Mouse (Mus musculus): ENCODE results near the gene Stk39. TPM values are rescaled to one million over a fixed set of nuclear protein-coding genes. Genes with fewer than 3 reads are reported as not detected.

The Stk39 gene
- polyA plus RNA-seq, 1 experiment = 3.6 TPM

- Histone ChIP-seq H3K4me1 (ENCODE audit: control insufficient read depth, insufficient read depth, low read length) (0 out of 2 replicates have a peak, but pooled peaks cover 6% of the 10 kb centered on the region), H3K4me3 (replicated peaks; ENCODE audit: extremely low read depth, low read depth, low read length) (no peak overlapping the region)
- TF ChIP-seq POLR2A (IDR thresholded peaks at IDR 0.05; ENCODE audit: borderline replicate concordance, extremely low read depth, low read depth, low read length) (no peak), CTCF (IDR thresholded peaks at IDR 0.05; ENCODE audit: insufficient read depth, low read length) (no peak)
- WGBS = 80% methylated on average over 11 of the region's 11 CpGs
- DNase-seq = no peak
Observed at GRCm38 (mm10) chr2:68379631-68380030, 92.4 kb downstream of the Stk39 start.

- 90% methylated on average over 8 of the region's 8 CpGs for WGBS
- TF ChIP-seq CTCF (IDR thresholded peaks at IDR 0.05; ENCODE audit: insufficient read depth, low read length) (no peak), POLR2A (IDR thresholded peaks at IDR 0.05; ENCODE audit: borderline replicate concordance, extremely low read depth, low read depth, low read length) (no peak)
- no peak overlapping the region for H3K4me3 ChIP-seq (replicated peaks; ENCODE audit: extremely low read depth, low read depth, low read length)
- no peak for DNase-seq
- H3K4me1 ChIP-seq (ENCODE audit: control insufficient read depth, insufficient read depth, low read length) = 0 out of 2 replicates have a peak, but pooled peaks cover 6% of the 10 kb centered on the region
Observed at GRCm38 (mm10) chr2:68378319-68378718, 93.7 kb downstream of the Stk39 start.

- TF ChIP-seq POLR2A (IDR thresholded peaks at IDR 0.05; ENCODE audit: borderline replicate concordance, extremely low read depth, low read depth, low read length) (no peak), CTCF (IDR thresholded peaks at IDR 0.05; ENCODE audit: insufficient read depth, low read length) (no peak)
- Histone ChIP-seq H3K4me3 (replicated peaks; ENCODE audit: extremely low read depth, low read depth, low read length) (no peak overlapping the region), H3K4me1 (ENCODE audit: control insufficient read depth, insufficient read depth, low read length) (0 out of 2 replicates have a peak, but pooled peaks cover 3% of the 10 kb centered on the region)
- DNase-seq = no peak
- 79% methylated on average over 6 of the region's 6 CpGs for WGBS
Observed at GRCm38 (mm10) chr2:68377251-68377681, 94.8 kb downstream of the Stk39 start.

- Histone ChIP-seq H3K4me3 (replicated peaks; ENCODE audit: extremely low read depth, low read depth, low read length) (no peak overlapping the region), H3K4me1 (ENCODE audit: control insufficient read depth, insufficient read depth, low read length) (no peaks in the 10 kb centered on the region)
- DNase-seq = no peak
- 48% methylated on average over 12 of the region's 12 CpGs for WGBS
- TF ChIP-seq CTCF (IDR thresholded peaks at IDR 0.05; ENCODE audit: insufficient read depth, low read length) = no peak
- TF ChIP-seq POLR2A (IDR thresholded peaks at IDR 0.05; ENCODE audit: borderline replicate concordance, extremely low read depth, low read depth, low read length) = no peak
Observed at GRCm38 (mm10) chr2:68376660-68377059, 95.4 kb downstream of the Stk39 start.

- 84% methylated on average over 7 of the region's 7 CpGs for WGBS
- no peak for DNase-seq
- no peak overlapping the region for H3K4me3 ChIP-seq (replicated peaks; ENCODE audit: extremely low read depth, low read depth, low read length)
- TF ChIP-seq POLR2A (IDR thresholded peaks at IDR 0.05; ENCODE audit: borderline replicate concordance, extremely low read depth, low read depth, low read length) = no peak
- no peak for TF ChIP-seq CTCF (IDR thresholded peaks at IDR 0.05; ENCODE audit: insufficient read depth, low read length)
- no peaks in the 10 kb centered on the region for H3K4me1 ChIP-seq (ENCODE audit: control insufficient read depth, insufficient read depth, low read length)
Observed at GRCm38 (mm10) chr2:68374202-68374601, 97.9 kb downstream of the Stk39 start.

GRCm38 (mm10) chr2:68371912-68372311, 100.2 kb downstream of the Stk39 start:
- H3K4me1 ChIP-seq (ENCODE audit: control insufficient read depth, insufficient read depth, low read length) = no peaks in the 10 kb centered on the region
- 69% methylated on average over 6 of the region's 6 CpGs for WGBS
- no peak overlapping the region for H3K4me3 ChIP-seq (replicated peaks; ENCODE audit: extremely low read depth, low read depth, low read length)
- TF ChIP-seq POLR2A (IDR thresholded peaks at IDR 0.05; ENCODE audit: borderline replicate concordance, extremely low read depth, low read depth, low read length) (no peak), CTCF (IDR thresholded peaks at IDR 0.05; ENCODE audit: insufficient read depth, low read length) (no peak)
- no peak for DNase-seq

GRCm38 (mm10) chr2:68370326-68370725, 101.7 kb downstream of the Stk39 start:
- TF ChIP-seq POLR2A (IDR thresholded peaks at IDR 0.05; ENCODE audit: borderline replicate concordance, extremely low read depth, low read depth, low read length) (no peak), CTCF (IDR thresholded peaks at IDR 0.05; ENCODE audit: insufficient read depth, low read length) (no peak)
- WGBS = 74% methylated on average over 5 of the region's 5 CpGs
- no peak for DNase-seq
- Histone ChIP-seq H3K4me1 (ENCODE audit: control insufficient read depth, insufficient read depth, low read length) (no peaks in the 10 kb centered on the region), H3K4me3 (replicated peaks; ENCODE audit: extremely low read depth, low read depth, low read length) (no peak overlapping the region)

GRCm38 (mm10) chr2:68369080-68369479, 103.0 kb downstream of the Stk39 start:
- no peak for DNase-seq
- H3K4me3 ChIP-seq (replicated peaks; ENCODE audit: extremely low read depth, low read depth, low read length) = no peak overlapping the region
- H3K4me1 ChIP-seq (ENCODE audit: control insufficient read depth, insufficient read depth, low read length) = no peaks in the 10 kb centered on the region
- WGBS = 85% methylated on average over 6 of the region's 6 CpGs
- TF ChIP-seq CTCF (IDR thresholded peaks at IDR 0.05; ENCODE audit: insufficient read depth, low read length) = no peak
- TF ChIP-seq POLR2A (IDR thresholded peaks at IDR 0.05; ENCODE audit: borderline replicate concordance, extremely low read depth, low read depth, low read length) = no peak

- 70% methylated on average over 13 of the region's 13 CpGs for WGBS
- no peaks in the 10 kb centered on the region for H3K4me1 ChIP-seq (ENCODE audit: control insufficient read depth, insufficient read depth, low read length)
- no peak overlapping the region for H3K4me3 ChIP-seq (replicated peaks; ENCODE audit: extremely low read depth, low read depth, low read length)
- no peak for DNase-seq
- TF ChIP-seq POLR2A (IDR thresholded peaks at IDR 0.05; ENCODE audit: borderline replicate concordance, extremely low read depth, low read depth, low read length) (no peak), CTCF (IDR thresholded peaks at IDR 0.05; ENCODE audit: insufficient read depth, low read length) (no peak)
Observed at GRCm38 (mm10) chr2:68367944-68368343, 104.1 kb downstream of the Stk39 start.

- WGBS = 75% methylated on average over 5 of the region's 5 CpGs
- Histone ChIP-seq H3K4me3 (replicated peaks; ENCODE audit: extremely low read depth, low read depth, low read length) (no peak overlapping the region), H3K4me1 (ENCODE audit: control insufficient read depth, insufficient read depth, low read length) (no peaks in the 10 kb centered on the region)
- no peak for TF ChIP-seq POLR2A (IDR thresholded peaks at IDR 0.05; ENCODE audit: borderline replicate concordance, extremely low read depth, low read depth, low read length)
- TF ChIP-seq CTCF (IDR thresholded peaks at IDR 0.05; ENCODE audit: insufficient read depth, low read length) = no peak
- no peak for DNase-seq
Observed at GRCm38 (mm10) chr2:68366897-68367193, 105.2 kb downstream of the Stk39 start.

Data from lung, adult 2 months (tissue).